Mouse (Mus musculus) adipocyte (in vitro differentiated cells): ENCODE data around the gene Polg.
A peak's percentile ranks its signal among the peaks of the same experiment; 100 is the strongest.

Experiments used
- DNase-seq: peaks from one replicate; pipeline ENCODE4 v3.0.0-alpha.2; 2016; ENCODE audit warnings: low spot score

The Polg gene

GRCm38 (mm10) chr7:79502152-79503102 is 36.3 kb upstream of the Polg start:
- DNase-seq, result no peak

GRCm38 (mm10) chr7:79501581-79502031 is 35.4 kb upstream of the Polg start:
- DNase-seq, result no peak

GRCm38 (mm10) chr7:79500681-79501306 is 34.6 kb upstream of the Polg start:
- no peak for DNase-seq

GRCm38 (mm10) chr7:79499596-79500570 is 33.7 kb upstream of the Polg start:
- no peak for DNase-seq

- DNase-seq, result no peak
These were observed 32.9 kb upstream of the Polg start for GRCm38 (mm10) chr7:79498965-79499595.

GRCm38 (mm10) chr7:79498356-79498755 is 32.2 kb upstream of the Polg start:
- no peak for DNase-seq

- DNase-seq, result no peak
These were observed 31.5 kb upstream of the Polg start for GRCm38 (mm10) chr7:79497701-79498115.

- no peak for DNase-seq
These were observed 30.7 kb upstream of the Polg start for GRCm38 (mm10) chr7:79496816-79497328.

- DNase-seq, result peak; percentile 71
These were observed 30.0 kb upstream of the Polg start for GRCm38 (mm10) chr7:79495988-79496815.

- DNase-seq, result peak; percentile 46
These were observed 27.8 kb upstream of the Polg start for GRCm38 (mm10) chr7:79493915-79494314.

- no peak for DNase-seq
These were observed 20.4 kb upstream of the Polg start for GRCm38 (mm10) chr7:79486528-79486927.

GRCm38 (mm10) chr7:79474831-79475399 is 8.8 kb upstream of the Polg start:
- no peak for DNase-seq

GRCm38 (mm10) chr7:79473496-79474194 is 7.5 kb upstream of the Polg start:
- DNase-seq, result no peak

GRCm38 (mm10) chr7:79472792-79473191 is 6.6 kb upstream of the Polg start:
- no peak for DNase-seq

- DNase-seq, result no peak
These were observed 5.3 kb upstream of the Polg start for GRCm38 (mm10) chr7:79471436-79471835.

- no peak for DNase-seq
These were observed 4.6 kb upstream of the Polg start for GRCm38 (mm10) chr7:79470718-79471117.

GRCm38 (mm10) chr7:79469766-79470165 is 3.6 kb upstream of the Polg start:
- peak; percentile 40 for DNase-seq

GRCm38 (mm10) chr7:79468994-79469393 is 2.8 kb upstream of the Polg start:
- DNase-seq, result no peak

GRCm38 (mm10) chr7:79467951-79468350 is 1.8 kb upstream of the Polg start:
- DNase-seq, result no peak
